Mouse (Mus musculus) limb, embryonic 13.5 days (tissue): Measurements from ENCODE around the gene Ccer2. TPM values are rescaled to one million over a fixed set of nuclear protein-coding genes. Genes with fewer than 3 reads are reported as not detected.
A peak's percentile ranks its signal among the peaks of the same experiment; 100 is the strongest.

ENCODE experiments used
- ATAC-seq: fragments of 200-750 bp; cut with Nextera tagmentation; 2 replicates; pipeline ENCODE4 v1.8.0; 2017; ENCODE audit warnings: low read depth, moderate number of reproducible peaks, moderate TSS enrichment; ENCODE audit not compliant: low FRiP score
- H3K27ac ChIP-seq: fragments of 300-500 bp; sonication (generic); 2 replicates; pipeline ENCODE4 v1.5.1; 2015; ENCODE audit warnings: inconsistent platforms, mild to moderate bottlenecking, moderate library complexity
- H3K27me3 ChIP-seq: fragments of 300-500 bp; sonication (generic); 2 replicates; pipeline ENCODE4 v1.6.1; 2015; ENCODE audit warnings: mild to moderate bottlenecking, inconsistent platforms
- H3K36me3 ChIP-seq: fragments of 300-500 bp; sonication (generic); 2 replicates; pipeline ENCODE4 v1.6.1; 2015; ENCODE audit warnings: inconsistent platforms, mild to moderate bottlenecking, moderate library complexity
- H3K4me1 ChIP-seq: fragments of 300-500 bp; sonication (generic); 2 replicates; pipeline ENCODE4 v1.6.1; 2015; ENCODE audit warnings: inconsistent platforms
- H3K4me2 ChIP-seq: fragments of 300-500 bp; sonication (generic); replicated peaks from 2 replicates; pipeline ENCODE4 v1.6.1; 2015; ENCODE audit warnings: inconsistent platforms, mild to moderate bottlenecking, moderate library complexity
- H3K4me3 ChIP-seq: fragments of 300-500 bp; sonication (generic); 2 replicates; pipeline ENCODE4 v1.5.1; 2015; ENCODE audit warnings: moderate library complexity, mild to moderate bottlenecking, inconsistent platforms
- H3K9ac ChIP-seq: fragments of 300-500 bp; sonication (generic); 2 replicates; pipeline ENCODE4 v1.6.1; 2015; ENCODE audit warnings: mild to moderate bottlenecking, inconsistent platforms
- H3K9me3 ChIP-seq: fragments of 300-500 bp; sonication (generic); 2 replicates; pipeline ENCODE4 v1.6.1; 2016; ENCODE audit warnings: inconsistent platforms
- WGBS: fragments of 180-500 bp; shearing (Covaris S2); methylation state at CpG from one replicate; pipeline ENCODE4 v1.1.7; 2015; 5-methylcytosine and 5-hydroxymethylcytosine counted together
- polyA plus RNA-seq: library from polyadenylated mRNA; unstranded; fragments of >200 nt; fragmentation: Nextera tagmentation; extraction: Ambion mirVana; gene quantifications from 2 replicates; pipeline ENCODE4 v1.2.1, GENCODE M21; 2015

Ccer2 gene
- polyA plus RNA-seq, 1 experiment from 2014 or later: not detected

GRCm38 (mm10) chr7:28761907-28762306 is 5.9 kb downstream of the Ccer2 start:
- 94% methylated on average over 9 of the region's 9 CpGs for WGBS
- Histone ChIP-seq H3K9ac (no peak overlapping the region), H3K27ac (no peak overlapping the region), H3K27me3 (peaks cover 8% of the 10 kb centered on the region), H3K4me1 (peaks cover 9% of the 10 kb centered on the region), H3K4me2 (no peak overlapping the region), H3K9me3 (no peaks in the 10 kb centered on the region), H3K4me3 (no peak overlapping the region), H3K36me3 (peaks cover 40% of the 10 kb centered on the region)
- no peak for ATAC-seq

GRCm38 (mm10) chr7:28765211-28765610 is 9.2 kb downstream of the Ccer2 start:
- WGBS: 87% methylated on average over 6 of the region's 6 CpGs

GRCm38 (mm10) chr7:28766173-28766879 is 10.4 kb downstream of the Ccer2 start, which contains the start of gene Sirt2:
TSS of gene Sirt2 (plus strand) at chr7:28766735.
- Histone ChIP-seq H3K27ac (no peak within 1 kb of the TSS), H3K4me1 (peaks cover 22% of the 10 kb centered on the region), H3K27me3 (no peaks in the 10 kb centered on the region), H3K9ac (peak within 1 kb of the TSS; percentile 80), H3K4me2 (peak within 1 kb of the TSS; percentile 77), H3K4me3 (peak within 1 kb of the TSS; percentile 79), H3K36me3 (peaks cover 8% of the 10 kb centered on the region), H3K9me3 (no peaks in the 10 kb centered on the region)
- peak; percentile 99 for ATAC-seq
- WGBS: under 1% methylated on average over 45 of the region's 45 CpGs

More at GRCm38 (mm10) chr7:28765211-28765610, 9.2 kb downstream of the Ccer2 start:
- H3K9ac ChIP-seq: 0 out of 2 replicates have a peak overlapping the region, but pooled peaks have one; percentile 80
- peaks cover 22% of the 10 kb centered on the region for H3K4me1 ChIP-seq
- ATAC-seq: no peak
- H3K4me3 ChIP-seq: peak overlapping the region; percentile 79
- peaks cover 18% of the 10 kb centered on the region for H3K36me3 ChIP-seq
- no peaks in the 10 kb centered on the region for H3K27me3 ChIP-seq
- H3K9me3 ChIP-seq: no peaks in the 10 kb centered on the region
- no peak overlapping the region for H3K27ac ChIP-seq
- peak overlapping the region; percentile 77 for H3K4me2 ChIP-seq

- ATAC-seq: no peak
- Histone ChIP-seq H3K4me3 (peak overlapping the region; percentile 79), H3K27ac (no peak overlapping the region), H3K9ac (peak overlapping the region; percentile 75), H3K9me3 (no peaks in the 10 kb centered on the region), H3K36me3 (peaks cover 4% of the 10 kb centered on the region), H3K4me2 (peak overlapping the region; percentile 69), H3K27me3 (no peaks in the 10 kb centered on the region), H3K4me1 (peaks cover 22% of the 10 kb centered on the region)
- WGBS: 2% methylated on average over 14 of the region's 14 CpGs
Observed at GRCm38 (mm10) chr7:28766910-28767309, 10.9 kb downstream of the Ccer2 start.

GRCm38 (mm10) chr7:28767462-28767965 is 11.5 kb downstream of the Ccer2 start, which contains the start of gene Nfkbib:
TSS of gene Nfkbib (minus strand) at chr7:28767512.
- Histone ChIP-seq H3K27ac (no peak within 1 kb of the TSS), H3K27me3 (no peaks in the 10 kb centered on the region)
- WGBS: 60% methylated on average over 7 of the region's 7 CpGs

GRCm38 (mm10) chr7:28769414-28769958 is 13.5 kb downstream of the Ccer2 start:
- H3K4me3 ChIP-seq: no peak overlapping the region
- H3K4me1 ChIP-seq: peaks cover 22% of the 10 kb centered on the region
- WGBS: 93% methylated on average over 9 of the region's 9 CpGs
- ATAC-seq: no peak
- no peak overlapping the region for H3K9ac ChIP-seq
- H3K27me3 ChIP-seq: no peaks in the 10 kb centered on the region
- H3K36me3 ChIP-seq: peaks cover 20% of the 10 kb centered on the region
- no peak overlapping the region for H3K4me2 ChIP-seq
- H3K27ac ChIP-seq: no peak overlapping the region
- no peaks in the 10 kb centered on the region for H3K9me3 ChIP-seq

More at GRCm38 (mm10) chr7:28767462-28767965, 11.5 kb downstream of the Ccer2 start, which contains the start of gene Nfkbib:
- peaks cover 22% of the 10 kb centered on the region for H3K4me1 ChIP-seq
- H3K4me2 ChIP-seq: peak within 1 kb of the TSS; percentile 77
- H3K9me3 ChIP-seq: no peaks in the 10 kb centered on the region
- no peak for ATAC-seq
- H3K36me3 ChIP-seq: peaks cover 8% of the 10 kb centered on the region
- peak within 1 kb of the TSS; percentile 79 for H3K4me3 ChIP-seq
- peak within 1 kb of the TSS; percentile 80 for H3K9ac ChIP-seq

GRCm38 (mm10) chr7:28770309-28770708 is 14.3 kb downstream of the Ccer2 start:
- H3K27ac ChIP-seq: no peak overlapping the region
- peaks cover 28% of the 10 kb centered on the region for H3K36me3 ChIP-seq
- peaks cover 20% of the 10 kb centered on the region for H3K4me1 ChIP-seq
- no peak for ATAC-seq
- no peaks in the 10 kb centered on the region for H3K9me3 ChIP-seq
- H3K27me3 ChIP-seq: no peaks in the 10 kb centered on the region
- no peak overlapping the region for H3K4me2 ChIP-seq
- no peak overlapping the region for H3K4me3 ChIP-seq
- WGBS: 90% methylated on average over 3 of the region's 3 CpGs
- no peak overlapping the region for H3K9ac ChIP-seq

GRCm38 (mm10) chr7:28771867-28772266 is 15.9 kb downstream of the Ccer2 start:
- WGBS: 96% methylated on average over 11 of the region's 11 CpGs
- H3K27ac ChIP-seq: no peak overlapping the region
- peaks cover 42% of the 10 kb centered on the region for H3K36me3 ChIP-seq
- no peak for ATAC-seq
- H3K27me3 ChIP-seq: no peaks in the 10 kb centered on the region
- H3K4me1 ChIP-seq: peaks cover 13% of the 10 kb centered on the region
- H3K9me3 ChIP-seq: no peaks in the 10 kb centered on the region
- H3K9ac ChIP-seq: no peak overlapping the region
- H3K4me3 ChIP-seq: no peak overlapping the region
- H3K4me2 ChIP-seq: no peak overlapping the region

- Histone ChIP-seq H3K27me3 (no peaks in the 10 kb centered on the region), H3K9me3 (no peaks in the 10 kb centered on the region), H3K4me1 (peaks cover under 1% of the 10 kb centered on the region; the same call in 1 of the 2 replicates), H3K4me3 (no peak overlapping the region), H3K4me2 (no peak overlapping the region), H3K9ac (no peak overlapping the region), H3K27ac (no peak overlapping the region), H3K36me3 (peaks cover 52% of the 10 kb centered on the region)
- no peak; the same call in 1 of the 2 replicates for ATAC-seq
- WGBS: 68% methylated on average over 3 of the region's 3 CpGs
Observed at GRCm38 (mm10) chr7:28773163-28773562, 17.2 kb downstream of the Ccer2 start.

- H3K36me3 ChIP-seq: peaks cover 59% of the 10 kb centered on the region
- H3K4me3 ChIP-seq: no peak overlapping the region
- no peak overlapping the region for H3K4me2 ChIP-seq
- 0 out of 2 replicates have a peak overlapping the region, but pooled peaks have one; percentile 15 for H3K27ac ChIP-seq
- no peaks in the 10 kb centered on the region for H3K27me3 ChIP-seq
- H3K9me3 ChIP-seq: no peaks in the 10 kb centered on the region
- H3K4me1 ChIP-seq: no peaks in the 10 kb centered on the region
- 83% methylated on average over 12 of the region's 12 CpGs for WGBS
- peak; percentile 41; the same call in 1 of the 2 replicates for ATAC-seq
- no peak overlapping the region for H3K9ac ChIP-seq
Observed at GRCm38 (mm10) chr7:28774164-28774563, 18.2 kb downstream of the Ccer2 start.

- H3K27ac ChIP-seq: no peak overlapping the region
- 91% methylated on average over 7 of the region's 7 CpGs for WGBS
- no peak for ATAC-seq
Observed at GRCm38 (mm10) chr7:28775129-28775528, 19.2 kb downstream of the Ccer2 start.

GRCm38 (mm10) chr7:28778825-28779224 is 22.9 kb downstream of the Ccer2 start:
- no peak overlapping the region for H3K9ac ChIP-seq
- peaks cover 9% of the 10 kb centered on the region for H3K4me1 ChIP-seq
- H3K27me3 ChIP-seq: no peaks in the 10 kb centered on the region
- no peak overlapping the region for H3K4me3 ChIP-seq
- no peaks in the 10 kb centered on the region for H3K9me3 ChIP-seq
- H3K27ac ChIP-seq: no peak overlapping the region
- 80% methylated on average over 9 of the region's 9 CpGs for WGBS
- no peak for ATAC-seq
- H3K36me3 ChIP-seq: peaks cover 62% of the 10 kb centered on the region
- H3K4me2 ChIP-seq: no peak overlapping the region

More at GRCm38 (mm10) chr7:28775129-28775528, 19.2 kb downstream of the Ccer2 start:
- peaks cover 1% of the 10 kb centered on the region for H3K4me1 ChIP-seq
- H3K4me3 ChIP-seq: no peak overlapping the region
- no peak overlapping the region for H3K4me2 ChIP-seq
- no peaks in the 10 kb centered on the region for H3K9me3 ChIP-seq
- no peaks in the 10 kb centered on the region for H3K27me3 ChIP-seq
- H3K36me3 ChIP-seq: peaks cover 59% of the 10 kb centered on the region
- H3K9ac ChIP-seq: no peak overlapping the region
